Mouse (Mus musculus): Measurements from ENCODE around the gene Prtg. TPM values are rescaled to one million over a fixed set of nuclear protein-coding genes. Genes with fewer than 3 reads are reported as not detected.

Gene Prtg
- polyA plus RNA-seq, 1 experiment from 2014 or later: 5.4 TPM

DNA sequence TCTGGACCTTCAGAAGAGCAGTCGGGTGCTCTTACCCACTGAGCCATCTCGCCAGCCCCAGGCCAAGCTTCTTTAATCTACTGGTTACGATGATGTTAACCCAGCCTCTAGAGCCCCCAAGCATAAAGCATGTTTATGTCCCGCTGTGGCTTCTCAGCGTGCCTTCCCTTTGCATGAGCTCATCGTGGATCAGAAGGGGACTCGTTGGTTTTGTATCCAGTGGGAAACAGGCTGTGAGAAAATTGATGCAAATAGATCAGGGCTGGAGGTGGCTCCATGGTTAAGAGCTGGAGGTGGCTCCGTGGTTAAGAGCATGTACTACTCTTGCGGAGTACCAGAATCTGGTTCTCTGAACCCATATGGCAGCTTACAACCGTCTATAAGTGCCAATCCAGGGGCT, 54.6 kb downstream of the Prtg start:
- H3K4me1 ChIP-seq (replicated peaks; ENCODE audit: control insufficient read depth, insufficient read depth, low read length): no peaks in the 10 kb centered on the region
- H3K36me3 ChIP-seq (ENCODE audit: control insufficient read depth, insufficient read depth, low read length): peaks cover 5% of the 10 kb centered on the region; the same call in 1 of the 2 replicates
- no peaks in the 10 kb centered on the region for H3K9me3 ChIP-seq (ENCODE audit: control insufficient read depth, low read length)
- no peak for DNase-seq (ENCODE audit: low spot score)
- H3K4me3 ChIP-seq (ENCODE audit: low read depth, low read length): no peak overlapping the region
- WGBS: 84% methylated on average over 10 of the region's 10 CpGs
- no peaks in the 10 kb centered on the region for H3K27me3 ChIP-seq (ENCODE audit: control insufficient read depth, insufficient read depth, low read length)
- H3K27ac ChIP-seq (ENCODE audit: low read depth, low read length): no peak overlapping the region
- no peak for ATAC-seq (ENCODE audit: low FRiP score)
- H3K4me2 ChIP-seq (replicated peaks; ENCODE audit: low read depth, low read length): no peak overlapping the region
- no peak overlapping the region for H3K9ac ChIP-seq (ENCODE audit: low read depth, low read length)

DNA sequence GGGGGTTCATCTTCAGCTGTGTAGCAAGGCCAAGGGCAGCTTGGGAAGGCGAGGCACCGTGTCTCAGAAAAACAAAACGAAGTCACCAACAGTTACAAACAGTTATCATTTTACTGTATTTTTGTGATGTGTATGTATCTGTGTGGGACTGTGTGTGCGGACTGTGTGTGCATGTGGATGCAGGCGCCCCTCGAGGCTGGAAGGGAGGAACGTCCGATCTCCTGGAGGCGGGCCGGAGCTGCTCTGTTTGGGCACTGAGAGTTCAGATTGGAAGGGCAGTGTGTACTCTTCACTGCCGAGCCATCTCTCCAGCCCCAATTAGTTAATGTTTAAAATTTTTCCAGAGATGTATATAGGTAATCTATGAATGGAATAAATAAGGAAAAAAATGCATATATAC, 55.5 kb downstream of the Prtg start:
- no peak for DNase-seq (ENCODE audit: low spot score)
- Histone ChIP-seq H3K4me1 (replicated peaks; ENCODE audit: control insufficient read depth, insufficient read depth, low read length) (no peaks in the 10 kb centered on the region), H3K9me3 (ENCODE audit: control insufficient read depth, low read length) (no peaks in the 10 kb centered on the region), H3K27ac (ENCODE audit: low read depth, low read length) (no peak overlapping the region), H3K27me3 (ENCODE audit: control insufficient read depth, insufficient read depth, low read length) (no peaks in the 10 kb centered on the region), H3K4me2 (replicated peaks; ENCODE audit: low read depth, low read length) (no peak overlapping the region), H3K9ac (ENCODE audit: low read depth, low read length) (no peak overlapping the region), H3K4me3 (ENCODE audit: low read depth, low read length) (no peak overlapping the region), H3K36me3 (ENCODE audit: control insufficient read depth, insufficient read depth, low read length) (peaks cover 4% of the 10 kb centered on the region; the same call in 1 of the 2 replicates)
- 90% methylated on average over 11 of the region's 11 CpGs for WGBS
- ATAC-seq (ENCODE audit: low FRiP score): no peak

DNA sequence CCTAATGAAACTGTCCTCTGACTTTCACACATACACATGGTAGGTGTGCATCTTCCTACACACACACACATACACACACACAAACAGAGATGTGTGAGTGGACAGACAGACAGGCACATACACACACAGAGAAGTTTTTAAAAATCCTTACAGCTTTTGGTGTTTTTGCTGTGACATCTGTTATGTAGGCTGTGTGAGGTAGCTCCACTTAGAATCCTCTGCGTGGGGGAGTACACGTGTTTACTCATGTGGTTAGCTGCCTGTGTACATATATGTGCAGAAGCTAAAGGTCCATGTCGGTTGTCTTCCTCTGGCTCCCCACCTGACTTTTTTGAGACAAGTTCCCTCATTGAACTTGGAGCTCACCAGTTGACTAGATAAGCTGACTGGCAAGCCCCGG, 56.3 kb downstream of the Prtg start:
- no peaks in the 10 kb centered on the region for H3K27me3 ChIP-seq (ENCODE audit: control insufficient read depth, insufficient read depth, low read length)
- H3K4me1 ChIP-seq (replicated peaks; ENCODE audit: control insufficient read depth, insufficient read depth, low read length): no peaks in the 10 kb centered on the region
- no peak overlapping the region for H3K9ac ChIP-seq (ENCODE audit: low read depth, low read length)
- no peak overlapping the region for H3K27ac ChIP-seq (ENCODE audit: low read depth, low read length)
- no peaks in the 10 kb centered on the region for H3K36me3 ChIP-seq (ENCODE audit: control insufficient read depth, insufficient read depth, low read length)
- no peak overlapping the region for H3K4me3 ChIP-seq (ENCODE audit: low read depth, low read length)
- no peak overlapping the region for H3K4me2 ChIP-seq (replicated peaks; ENCODE audit: low read depth, low read length)
- no peaks in the 10 kb centered on the region for H3K9me3 ChIP-seq (ENCODE audit: control insufficient read depth, low read length)
- DNase-seq (ENCODE audit: low spot score): no peak
- ATAC-seq (ENCODE audit: low FRiP score): no peak
- WGBS: 94% methylated on average over 4 of the region's 4 CpGs

- Histone ChIP-seq H3K9me3 (ENCODE audit: control insufficient read depth, low read length) (no peaks in the 10 kb centered on the region), H3K4me3 (ENCODE audit: low read depth, low read length) (no peak overlapping the region), H3K27me3 (ENCODE audit: control insufficient read depth, insufficient read depth, low read length) (no peaks in the 10 kb centered on the region), H3K4me1 (replicated peaks; ENCODE audit: control insufficient read depth, insufficient read depth, low read length) (no peaks in the 10 kb centered on the region), H3K9ac (ENCODE audit: low read depth, low read length) (no peak overlapping the region), H3K27ac (ENCODE audit: low read depth, low read length) (no peak overlapping the region), H3K4me2 (replicated peaks; ENCODE audit: low read depth, low read length) (no peak overlapping the region), H3K36me3 (ENCODE audit: control insufficient read depth, insufficient read depth, low read length) (no peaks in the 10 kb centered on the region)
- WGBS: 36% methylated on average over 5 of the region's 5 CpGs
- ATAC-seq (ENCODE audit: low FRiP score) (no peak), DNase-seq (ENCODE audit: low spot score) (peak; percentile 48)
These were observed 57.1 kb downstream of the Prtg start for GRCm38 (mm10) chr9:72863773-72864172.

DNA sequence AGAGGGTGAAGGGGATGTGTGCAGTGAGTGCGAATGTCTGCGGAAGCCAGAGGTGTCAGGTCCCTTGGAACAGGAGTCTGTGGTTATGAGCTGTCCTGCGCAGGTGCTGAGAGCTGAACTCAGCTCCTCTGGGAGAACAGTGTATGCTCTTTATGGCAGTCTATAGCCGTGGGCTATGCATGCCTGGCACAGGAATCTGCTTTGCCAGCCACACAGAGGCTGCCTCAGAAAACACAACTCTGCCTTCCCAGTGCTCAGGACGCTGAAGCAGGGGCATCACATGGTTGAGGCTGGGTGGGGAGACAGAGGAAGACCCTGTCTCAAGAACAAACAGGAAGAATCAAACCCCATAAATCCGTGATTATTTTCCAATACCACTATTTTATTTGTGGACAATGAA, 60.8 kb downstream of the Prtg start:
- no peak overlapping the region for H3K9ac ChIP-seq (ENCODE audit: low read depth, low read length)
- no peak overlapping the region for H3K4me2 ChIP-seq (replicated peaks; ENCODE audit: low read depth, low read length)
- H3K4me3 ChIP-seq (ENCODE audit: low read depth, low read length): no peak overlapping the region
- WGBS: 90% methylated on average over 6 of the region's 6 CpGs
- peaks cover 4% of the 10 kb centered on the region for H3K4me1 ChIP-seq (replicated peaks; ENCODE audit: control insufficient read depth, insufficient read depth, low read length)
- DNase-seq (ENCODE audit: low spot score) (no peak), ATAC-seq (ENCODE audit: low FRiP score) (no peak)
- no peak overlapping the region for H3K27ac ChIP-seq (ENCODE audit: low read depth, low read length)
- no peaks in the 10 kb centered on the region for H3K9me3 ChIP-seq (ENCODE audit: control insufficient read depth, low read length)
- H3K36me3 ChIP-seq (ENCODE audit: control insufficient read depth, insufficient read depth, low read length): no peaks in the 10 kb centered on the region
- no peaks in the 10 kb centered on the region for H3K27me3 ChIP-seq (ENCODE audit: control insufficient read depth, insufficient read depth, low read length)

GRCm38 (mm10) chr9:72868774-72869173, 62.1 kb downstream of the Prtg start:
- H3K4me2 ChIP-seq (replicated peaks; ENCODE audit: low read depth, low read length): no peak overlapping the region
- DNase-seq (ENCODE audit: low spot score): no peak
- no peaks in the 10 kb centered on the region for H3K36me3 ChIP-seq (ENCODE audit: control insufficient read depth, insufficient read depth, low read length)
- no peak overlapping the region for H3K27ac ChIP-seq (ENCODE audit: low read depth, low read length)
- H3K4me1 ChIP-seq (replicated peaks; ENCODE audit: control insufficient read depth, insufficient read depth, low read length): peaks cover 4% of the 10 kb centered on the region
- no peaks in the 10 kb centered on the region for H3K9me3 ChIP-seq (ENCODE audit: control insufficient read depth, low read length)
- ATAC-seq (ENCODE audit: low FRiP score): no peak
- H3K4me3 ChIP-seq (ENCODE audit: low read depth, low read length): no peak overlapping the region
- WGBS: 84% methylated on average over 2 of the region's 2 CpGs
- no peak overlapping the region for H3K9ac ChIP-seq (ENCODE audit: low read depth, low read length)
- no peaks in the 10 kb centered on the region for H3K27me3 ChIP-seq (ENCODE audit: control insufficient read depth, insufficient read depth, low read length)

DNA sequence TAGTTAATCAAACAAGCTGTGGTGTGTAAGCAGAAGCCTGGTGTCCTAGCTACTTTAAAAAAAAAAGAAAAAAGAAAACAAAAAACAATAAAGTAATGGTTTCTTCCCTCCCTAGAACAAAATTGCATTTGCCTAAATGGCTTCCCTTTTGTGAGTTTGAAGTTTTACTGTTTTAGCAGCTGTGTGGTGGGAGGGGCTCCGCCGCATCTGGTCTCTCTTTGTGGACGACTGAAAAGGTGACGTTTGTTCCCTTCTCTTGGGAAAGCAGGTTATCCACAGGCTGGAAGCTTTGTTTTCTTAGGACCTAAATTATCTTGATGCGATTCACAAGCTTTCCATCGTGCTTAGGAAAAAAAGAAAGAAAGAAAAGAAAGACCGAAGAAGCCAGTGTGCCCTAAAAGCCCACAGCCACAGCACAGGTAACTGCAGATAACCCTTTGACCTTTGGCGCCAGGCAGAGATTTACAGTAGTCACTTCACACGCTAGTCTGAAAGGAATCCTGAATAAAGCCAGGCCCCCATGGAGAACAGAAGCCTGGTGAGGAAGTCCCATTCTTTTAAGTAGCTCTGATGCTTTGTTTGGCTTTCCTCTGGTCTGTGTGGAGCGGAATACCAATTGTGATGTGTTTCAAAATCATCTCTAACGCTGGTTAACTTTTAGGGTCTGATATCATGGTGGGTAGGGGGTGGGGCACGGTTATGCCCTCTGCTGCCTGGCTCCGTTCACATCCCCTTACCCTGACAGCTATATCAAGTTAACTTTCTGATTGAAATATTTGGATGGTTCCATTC, 65.0 kb downstream of the Prtg start:
- Histone ChIP-seq H3K9me3 (ENCODE audit: control insufficient read depth, low read length) (no peaks in the 10 kb centered on the region), H3K4me1 (replicated peaks; ENCODE audit: control insufficient read depth, insufficient read depth, low read length) (peaks cover 4% of the 10 kb centered on the region), H3K36me3 (ENCODE audit: control insufficient read depth, insufficient read depth, low read length) (no peaks in the 10 kb centered on the region), H3K4me3 (ENCODE audit: low read depth, low read length) (no peak overlapping the region), H3K27ac (ENCODE audit: low read depth, low read length) (peak overlapping the region; percentile 32), H3K27me3 (ENCODE audit: control insufficient read depth, insufficient read depth, low read length) (no peaks in the 10 kb centered on the region), H3K4me2 (replicated peaks; ENCODE audit: low read depth, low read length) (0 out of 2 replicates have a peak overlapping the region, but pooled peaks have one; percentile 21), H3K9ac (ENCODE audit: low read depth, low read length) (peak overlapping the region; percentile 17; the same call in 1 of the 2 replicates)
- ATAC-seq (ENCODE audit: low FRiP score) (peak; percentile 64; the same call in 1 of the 2 replicates), DNase-seq (ENCODE audit: low spot score) (peak; percentile 49)
- 10% methylated on average over 13 of the region's 13 CpGs for WGBS

DNA sequence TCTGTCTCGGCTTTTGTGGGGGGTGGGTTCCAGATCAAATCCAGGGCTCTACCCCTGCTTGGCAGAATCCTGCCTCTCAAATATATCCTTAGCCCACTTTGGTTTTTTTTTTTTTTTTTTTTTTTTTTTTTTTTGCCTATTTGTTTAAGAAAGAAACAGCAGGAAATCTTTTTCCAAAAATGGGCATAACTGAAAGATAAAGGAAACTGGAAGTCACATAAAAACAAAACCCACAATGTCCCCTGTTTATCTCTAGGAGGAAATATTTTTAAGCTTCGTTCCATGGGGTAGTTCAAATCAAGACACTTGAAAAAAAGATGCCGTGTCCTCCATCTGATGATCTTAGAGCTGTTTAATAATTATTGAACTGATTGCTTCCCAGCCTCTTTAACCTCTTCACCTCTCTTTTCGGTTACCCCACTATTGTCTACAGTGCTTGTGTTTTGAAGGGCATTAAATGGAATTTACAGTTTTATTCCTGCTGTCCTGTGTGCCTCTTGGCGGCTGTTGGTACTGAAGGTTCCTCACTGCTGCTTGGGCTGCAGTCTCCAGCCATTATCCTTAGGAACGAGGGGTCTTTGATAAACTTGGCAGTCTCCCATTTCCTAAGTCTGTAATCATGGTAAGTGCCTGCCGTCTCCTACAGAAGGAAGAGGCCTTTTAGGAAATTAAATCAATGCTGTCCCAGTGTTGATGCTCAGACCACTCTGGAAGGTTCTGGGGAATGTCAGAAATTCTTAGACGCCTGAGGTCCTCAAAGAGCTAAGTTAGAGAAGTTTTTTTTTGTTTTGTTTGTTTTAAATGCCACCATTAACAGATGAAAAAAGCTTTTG, 65.8 kb downstream of the Prtg start:
- Histone ChIP-seq H3K9me3 (ENCODE audit: control insufficient read depth, low read length) (no peaks in the 10 kb centered on the region), H3K27ac (ENCODE audit: low read depth, low read length) (peak overlapping the region; percentile 51; the same call in 1 of the 2 replicates), H3K36me3 (ENCODE audit: control insufficient read depth, insufficient read depth, low read length) (no peaks in the 10 kb centered on the region), H3K4me1 (replicated peaks; ENCODE audit: control insufficient read depth, insufficient read depth, low read length) (peaks cover 6% of the 10 kb centered on the region), H3K27me3 (ENCODE audit: control insufficient read depth, insufficient read depth, low read length) (no peaks in the 10 kb centered on the region), H3K9ac (ENCODE audit: low read depth, low read length) (no peak overlapping the region), H3K4me3 (ENCODE audit: low read depth, low read length) (no peak overlapping the region), H3K4me2 (replicated peaks; ENCODE audit: low read depth, low read length) (no peak overlapping the region)
- 38% methylated on average over 8 of the region's 8 CpGs for WGBS
- DNase-seq (ENCODE audit: low spot score) (peak; percentile 26), ATAC-seq (ENCODE audit: low FRiP score) (no peak)

Measured in hindbrain, embryonic 11.5 days (tissue).